Mouse (Mus musculus) myocyte (in vitro differentiated cells): ENCODE data around the gene Gm1140. TPM values are rescaled to one million over a fixed set of nuclear protein-coding genes. Genes with fewer than 3 reads are reported as not detected.
"Not testable (repeated sequence)": the region's sequence is repeated elsewhere in the genome, so short reads cannot be mapped to it uniquely, and the experiment has no call there.

Experiments
- H3K27me3 ChIP-seq: one replicate; pipeline ENCODE4 v1.6.1; 2011; ENCODE audit not compliant: control insufficient read depth, insufficient read depth, insufficient read length
- H3K36me3 ChIP-seq: one replicate; pipeline ENCODE4 v1.6.1; 2011; ENCODE audit not compliant: control insufficient read depth, insufficient read depth
- H3K4me2 ChIP-seq: one replicate; pipeline ENCODE4 v1.6.1; 2011; ENCODE audit warnings: low read depth, control low read depth
- H3K4me3 ChIP-seq: one replicate; pipeline ENCODE4 v1.5.1; 2011; ENCODE audit warnings: mild to moderate bottlenecking, control low read depth, moderate library complexity
- H3K79me2 ChIP-seq: one replicate; pipeline ENCODE4 v1.6.1; 2011; ENCODE audit not compliant: control insufficient read depth, insufficient read depth
- H3ac ChIP-seq: one replicate; pipeline ENCODE4 v1.6.1; 2011; ENCODE audit not compliant: control insufficient read depth, insufficient read length
- polyA plus RNA-seq: library from polyadenylated mRNA; unstranded; fragments of >200 nt; fragmentation: generic; extraction: Trizol; gene quantifications from one replicate; pipeline ENCODE4 v1.2.1, GENCODE M21; 2012; ENCODE audit warnings: missing spikeins

The Gm1140 gene
- polyA plus RNA-seq: not detected

GRCm38 (mm10) chrX:67693462-67693861 is at the start of gene Gm1140:
Gene Gm1140, minus strand, starts transcription at chrX:67693562.
- not testable (repeated sequence) for H3ac ChIP-seq, H3K27me3 ChIP-seq, H3K79me2 ChIP-seq

DNA sequence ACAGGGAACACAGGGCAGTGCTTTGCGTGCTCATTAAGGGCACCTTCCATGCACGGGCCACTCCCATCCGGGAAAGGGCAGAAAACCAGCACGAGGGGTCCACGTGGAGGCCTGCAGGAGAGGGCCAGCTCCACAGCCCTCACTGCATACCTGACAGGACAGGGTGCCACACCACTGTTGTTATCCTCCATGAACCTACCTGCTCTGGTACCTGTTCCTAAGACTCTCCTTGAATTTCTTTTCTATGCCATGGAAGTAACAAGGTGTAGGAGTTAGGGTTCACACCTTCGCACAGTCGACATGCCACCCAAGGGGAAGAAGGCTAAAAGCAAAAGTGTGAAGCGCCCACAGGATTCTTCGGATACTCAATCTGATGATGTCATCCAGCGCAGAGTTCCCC is 2.0 kb upstream of the Gm1140 start, which contains the start of gene Gm14692:
Gene Gm14692, plus strand, starts transcription at position 301 of the 400 bp plus-strand sequence.
- not testable (repeated sequence) for H3K36me3 ChIP-seq, H3K4me3 ChIP-seq

More at GRCm38 (mm10) chrX:67693462-67693861, at the start of gene Gm1140:
- not testable (repeated sequence) for H3K36me3 ChIP-seq, H3K4me3 ChIP-seq, H3K4me2 ChIP-seq

More for the DNA sequence above, 2.0 kb upstream of the Gm1140 start, which contains the start of gene Gm14692:
- H3K79me2 ChIP-seq, H3K27me3 ChIP-seq, H3K4me2 ChIP-seq, H3ac ChIP-seq: not testable (repeated sequence)

Other genes starting within 250 kb of the Gm1140 start
- gene Gm14692, start 2.1 kb upstream of the Gm1140 start, polyA plus RNA-seq: not detected
- not detected for gene 4933436I01Rik, start 227.9 kb upstream of the Gm1140 start, polyA plus RNA-seq